Mouse (Mus musculus): Measurements from ENCODE around the gene Mrps11. TPM values are rescaled to one million over a fixed set of nuclear protein-coding genes. Genes with fewer than 3 reads are reported as not detected.
A peak's percentile ranks its signal among the peaks of the same experiment; 100 is the strongest.

Mrps11 gene
- total RNA-seq, 2 experiments from 2014 or later, result 55.7 to 96.7 TPM

DNA sequence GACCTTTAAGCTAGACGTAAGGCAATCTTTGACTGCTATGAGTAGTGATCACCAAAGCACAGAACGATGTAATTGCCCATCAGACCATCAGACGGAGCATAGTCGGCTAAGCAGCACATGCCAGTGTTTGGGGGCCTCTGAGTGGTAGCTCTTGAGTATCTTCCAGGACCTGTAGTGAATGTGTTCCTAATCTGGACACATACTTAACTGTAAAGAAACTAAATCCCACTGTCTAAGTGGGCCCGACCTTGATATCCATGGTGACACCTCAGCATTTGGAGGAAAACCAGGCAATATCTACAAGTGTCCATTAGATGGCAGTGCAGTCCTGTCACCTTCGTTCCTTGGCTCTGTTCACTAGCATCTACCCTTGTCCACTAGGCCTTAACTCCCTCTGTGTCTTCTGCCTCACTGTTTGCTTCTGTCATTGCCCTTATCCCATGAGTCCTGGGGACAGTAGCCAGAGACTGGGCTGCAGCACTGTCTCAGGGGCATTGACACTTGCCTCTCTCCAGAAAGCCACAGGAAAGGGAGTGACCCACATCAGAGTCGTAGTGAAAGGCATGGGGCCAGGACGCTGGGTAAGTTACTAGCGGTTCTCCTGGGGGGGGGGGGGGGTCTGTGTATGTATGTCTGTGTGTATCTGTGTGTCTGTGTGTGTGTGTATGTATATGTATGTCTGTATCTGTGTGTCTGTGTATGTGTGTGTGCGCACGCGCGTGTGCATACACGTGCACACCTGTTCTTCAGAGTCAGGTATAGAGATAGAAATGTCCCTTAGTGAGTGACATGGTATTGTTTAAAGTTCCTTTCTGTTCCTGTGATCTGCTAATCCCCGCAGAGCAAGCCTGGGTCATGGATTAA lies 8.7 kb downstream of the Mrps11 start:
- ATAC-seq (replicated peaks; ENCODE audit: low FRiP score, low TSS enrichment, poor library complexity, severe bottlenecking), result peak; percentile 61

- ATAC-seq (replicated peaks; ENCODE audit: low FRiP score, low TSS enrichment, poor library complexity, severe bottlenecking), result peak; percentile 36
Measured at GRCm38 (mm10) chr7:78793895-78794570, 11.1 kb downstream of the Mrps11 start.

DNA sequence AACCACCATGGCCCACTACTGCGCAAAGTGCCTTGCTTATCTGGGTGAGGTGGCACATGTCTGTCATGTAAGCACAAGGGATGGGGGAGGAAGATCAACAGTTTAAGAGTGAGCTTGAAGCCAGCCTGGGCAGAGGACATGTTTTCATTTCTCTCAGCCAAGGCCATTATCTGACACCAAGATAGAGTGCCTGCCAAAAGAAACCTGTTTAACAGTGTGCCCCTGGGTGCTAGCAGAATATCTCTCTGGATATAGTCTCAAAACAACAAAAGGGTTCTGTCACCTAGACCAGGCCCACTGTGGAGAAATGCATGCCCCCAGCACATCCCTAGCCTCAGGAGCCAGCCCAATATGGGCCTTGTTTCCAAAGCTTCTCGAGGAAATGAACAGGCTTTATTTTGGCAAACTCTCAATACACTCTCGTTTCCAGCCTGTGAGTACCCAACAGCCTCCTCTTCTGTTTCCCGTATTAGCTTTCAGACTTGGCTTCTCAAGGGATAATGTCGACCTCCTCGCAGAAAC lies 11.7 kb downstream of the Mrps11 start:
- peak; percentile 63 for ATAC-seq (replicated peaks; ENCODE audit: low FRiP score, low TSS enrichment, poor library complexity, severe bottlenecking)

- ATAC-seq (replicated peaks; ENCODE audit: low FRiP score, low TSS enrichment, poor library complexity, severe bottlenecking), result no peak
Measured at GRCm38 (mm10) chr7:78796624-78797023, 13.7 kb downstream of the Mrps11 start.

DNA sequence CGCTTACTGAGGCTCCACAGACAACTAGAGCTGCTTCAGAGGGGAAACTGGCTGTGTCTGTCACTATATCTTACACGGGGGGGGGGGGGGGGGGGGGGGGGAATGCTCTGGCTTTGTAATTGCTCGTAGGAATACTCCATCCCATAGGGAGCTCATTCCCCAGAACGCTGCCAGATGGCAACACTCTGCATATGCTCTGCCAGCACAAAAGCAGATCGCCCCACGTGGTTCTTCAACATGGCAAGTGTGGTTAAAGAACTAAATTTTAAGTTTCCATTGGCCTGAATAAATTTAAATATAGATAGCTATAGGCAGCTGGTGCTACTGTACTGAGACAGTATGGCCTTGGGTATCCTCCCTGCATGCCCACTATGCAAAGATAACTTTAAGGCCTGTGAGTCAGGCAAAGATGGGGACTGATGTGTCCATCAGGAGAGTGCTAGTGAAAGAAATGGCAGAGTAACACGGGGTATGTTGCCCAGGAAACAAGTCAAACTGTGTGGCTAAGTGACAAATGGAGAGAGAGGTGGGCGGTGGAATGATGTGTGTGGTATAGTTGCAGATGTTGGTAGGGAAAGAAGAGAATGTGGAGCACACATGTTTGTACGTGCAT lies 15.0 kb downstream of the Mrps11 start:
- no peak for ATAC-seq (replicated peaks; ENCODE audit: low FRiP score, low TSS enrichment, poor library complexity, severe bottlenecking)

DNA sequence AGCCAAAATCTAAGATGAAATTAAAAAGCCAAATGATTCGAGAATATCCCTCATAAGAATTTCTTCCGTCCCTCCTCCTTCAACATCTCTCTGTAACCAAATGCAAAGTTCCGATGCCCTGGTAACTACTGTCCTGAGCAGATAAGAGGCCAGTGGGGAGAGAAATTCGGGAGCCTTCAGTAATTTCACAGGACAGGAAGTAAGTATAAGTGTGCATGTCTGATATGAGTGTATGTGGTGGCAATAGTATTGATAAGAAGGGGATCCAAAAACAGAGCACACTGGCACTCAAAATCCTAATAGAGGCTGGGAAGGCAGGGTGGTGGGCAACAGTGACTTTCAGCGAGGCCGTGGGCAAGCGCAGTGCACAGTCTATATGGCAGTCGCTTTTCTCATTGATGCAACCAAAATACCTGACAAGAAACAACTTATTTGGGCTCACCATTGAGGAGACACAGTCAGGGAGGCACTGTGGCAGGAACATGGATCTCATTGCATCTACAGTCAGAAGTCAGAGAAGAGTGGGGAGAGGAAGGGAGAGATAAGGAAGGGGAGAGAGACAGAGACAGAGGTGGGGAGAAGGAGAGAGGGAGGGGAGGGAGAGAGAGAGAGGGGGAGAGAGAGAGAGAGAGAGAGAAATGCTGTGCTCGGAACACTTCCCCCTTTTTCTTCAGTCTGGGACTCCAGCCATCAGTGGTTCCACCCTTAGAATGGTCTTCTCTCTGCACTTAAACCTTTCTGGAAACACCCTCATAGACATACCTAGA lies 17.0 kb downstream of the Mrps11 start:
- ATAC-seq (replicated peaks; ENCODE audit: low FRiP score, low TSS enrichment, poor library complexity, severe bottlenecking), result peak; percentile 82

GRCm38 (mm10) chr7:78803841-78804240 lies 20.9 kb downstream of the Mrps11 start:
- peak; percentile 66 for ATAC-seq (replicated peaks; ENCODE audit: low FRiP score, low TSS enrichment, poor library complexity, severe bottlenecking)

- ATAC-seq (replicated peaks; ENCODE audit: low FRiP score, low TSS enrichment, poor library complexity, severe bottlenecking), result no peak
Measured at GRCm38 (mm10) chr7:78807192-78807591, 24.3 kb downstream of the Mrps11 start.

DNA sequence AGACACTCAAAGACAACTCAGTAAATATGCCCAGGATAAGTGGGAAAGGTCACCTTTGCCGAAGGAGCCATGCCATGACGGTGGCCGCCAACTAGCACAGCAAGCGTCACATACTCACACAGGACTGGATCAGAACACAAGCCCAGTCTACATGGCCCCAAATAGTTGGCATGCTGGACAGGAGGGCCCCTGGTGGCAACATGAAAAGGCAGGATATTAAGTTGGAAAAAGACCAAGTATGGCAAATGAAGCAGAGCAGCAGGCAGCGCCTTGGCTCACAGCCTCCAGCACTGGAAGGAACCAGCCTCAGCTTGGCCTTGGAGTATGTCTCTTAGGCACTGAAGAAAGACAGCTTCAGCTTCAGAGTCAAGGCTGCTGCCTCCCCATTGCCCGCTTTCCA lies 30.9 kb downstream of the Mrps11 start:
- no peak for ATAC-seq (replicated peaks; ENCODE audit: low FRiP score, low TSS enrichment, poor library complexity, severe bottlenecking)

DNA sequence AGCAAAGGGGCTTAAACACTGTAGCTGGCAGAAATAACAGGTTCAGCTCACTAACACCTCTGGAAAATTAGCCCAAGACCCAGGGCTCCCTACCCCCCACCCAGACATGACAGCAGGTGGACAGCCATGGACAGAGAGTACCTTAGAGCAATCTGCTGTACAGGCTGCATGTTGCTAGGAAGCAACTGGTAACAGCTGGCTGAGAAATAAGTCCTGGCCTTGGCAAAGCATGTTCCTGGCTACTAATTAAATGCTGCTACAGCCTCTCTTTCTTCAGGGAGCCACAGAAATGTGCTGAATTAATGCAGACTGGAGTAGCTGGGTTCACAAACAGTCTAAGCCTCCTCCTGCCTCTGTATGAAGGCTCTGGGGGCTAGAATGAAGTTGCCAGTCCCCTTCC lies 31.8 kb downstream of the Mrps11 start:
- ATAC-seq (replicated peaks; ENCODE audit: low FRiP score, low TSS enrichment, poor library complexity, severe bottlenecking), result no peak

DNA sequence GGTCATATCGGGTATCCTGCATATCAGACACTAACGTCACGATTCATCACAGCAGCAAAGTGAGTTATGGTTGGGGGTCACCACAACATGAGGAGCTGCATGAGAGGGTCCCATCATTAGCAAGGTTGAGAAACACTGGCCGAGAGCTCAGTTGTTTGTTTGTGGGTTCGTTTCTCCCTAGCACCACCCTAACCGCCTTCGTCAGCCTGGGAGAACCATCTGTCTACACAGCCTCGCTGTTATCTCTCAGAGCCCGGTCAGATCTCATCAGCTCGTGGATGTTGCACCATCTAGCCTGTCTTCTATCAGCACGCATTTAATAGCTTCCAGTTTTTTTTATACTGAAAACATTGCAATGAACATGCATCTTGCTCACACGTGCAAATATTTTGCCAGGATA lies 35.4 kb downstream of the Mrps11 start:
- ATAC-seq (replicated peaks; ENCODE audit: low FRiP score, low TSS enrichment, poor library complexity, severe bottlenecking), result peak; percentile 72

GRCm38 (mm10) chr7:78826682-78827385 lies 43.9 kb downstream of the Mrps11 start:
- ATAC-seq (replicated peaks; ENCODE audit: low FRiP score, low TSS enrichment, poor library complexity, severe bottlenecking), result peak; percentile 92

- ATAC-seq (replicated peaks; ENCODE audit: low FRiP score, low TSS enrichment, poor library complexity, severe bottlenecking), result no peak
Measured at GRCm38 (mm10) chr7:78827749-78828362, 44.9 kb downstream of the Mrps11 start.

DNA sequence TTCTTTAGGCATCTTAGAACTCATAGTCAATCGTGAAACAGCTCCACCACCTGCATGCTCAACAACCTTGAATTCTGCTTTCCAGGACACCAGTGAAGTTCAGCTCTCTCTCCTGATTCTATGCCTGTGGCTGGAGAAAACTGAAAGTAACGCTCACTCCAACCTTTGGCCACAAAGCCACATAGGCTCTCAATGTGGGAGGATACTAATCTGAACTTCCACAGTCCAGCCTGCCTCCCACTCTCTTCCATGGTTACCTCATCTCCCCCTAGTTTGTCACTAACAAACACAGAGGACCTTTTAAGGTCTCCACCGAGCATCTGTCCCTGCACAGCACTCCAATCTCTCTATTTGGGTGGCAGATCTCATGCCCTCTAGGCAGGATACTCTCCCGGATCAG lies 52.7 kb downstream of the Mrps11 start:
- no peak for ATAC-seq (replicated peaks; ENCODE audit: low FRiP score, low TSS enrichment, poor library complexity, severe bottlenecking)

GRCm38 (mm10) chr7:78837250-78837649 lies 54.3 kb downstream of the Mrps11 start:
- ATAC-seq (replicated peaks; ENCODE audit: low FRiP score, low TSS enrichment, poor library complexity, severe bottlenecking), result 0 out of 2 replicates have a peak, but pooled peaks have one; percentile 37

DNA sequence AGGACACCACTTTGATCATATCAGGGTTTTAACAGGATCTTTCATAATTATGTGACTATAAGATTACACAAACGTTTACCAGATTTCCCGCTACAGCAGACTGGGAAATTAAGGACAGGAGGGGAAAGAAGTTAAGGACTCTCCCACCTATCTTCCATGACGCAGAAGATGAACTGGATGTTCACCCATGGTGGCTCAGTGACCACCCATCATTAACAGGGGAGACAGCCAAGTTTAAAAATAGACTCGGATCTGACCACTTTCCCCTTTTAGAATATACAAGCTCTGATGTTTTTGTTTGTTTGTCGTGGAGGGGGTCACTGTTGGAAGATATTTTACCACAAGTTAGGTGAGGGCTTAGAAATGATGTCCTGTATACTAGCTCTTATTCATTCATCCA lies 58.7 kb downstream of the Mrps11 start:
- ATAC-seq (replicated peaks; ENCODE audit: low FRiP score, low TSS enrichment, poor library complexity, severe bottlenecking), result no peak
